Mouse (Mus musculus): ENCODE data around the gene Bpifb4. TPM values are rescaled to one million over a fixed set of nuclear protein-coding genes. Genes with fewer than 3 reads are reported as not detected.

Bpifb4 gene
- polyA plus RNA-seq, 1 experiment from 2014 or later = not detected

DNA sequence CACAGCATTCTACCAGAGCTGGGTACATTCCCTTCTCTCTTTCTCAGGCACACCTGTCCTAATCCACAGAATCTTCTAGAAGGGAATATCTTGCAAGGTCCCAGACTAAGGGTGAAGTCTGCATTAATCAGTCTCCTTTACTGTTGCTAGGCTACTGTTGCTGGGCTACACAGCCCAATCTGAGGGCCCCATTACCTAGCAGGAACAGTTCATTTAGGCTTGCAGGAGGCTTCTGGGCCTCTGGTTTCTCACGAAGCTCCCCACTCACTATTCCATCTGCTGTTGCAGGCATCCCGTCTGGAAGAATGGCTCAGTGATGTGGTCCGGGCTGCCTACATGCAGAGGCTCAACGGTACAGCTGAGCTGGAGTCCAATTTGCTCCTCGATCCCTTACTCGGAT lies 6.9 kb upstream of the Bpifb4 start:
- Histone ChIP-seq H3K9me3 (replicated peaks; ENCODE audit: control insufficient read depth, low read length) (no peaks in the 10 kb centered on the region), H3K27ac (ENCODE audit: low read length) (no peak overlapping the region), H3K4me3 (replicated peaks; ENCODE audit: low read length) (no peak overlapping the region), H3K4me2 (ENCODE audit: low read depth, low read length) (no peak overlapping the region), H3K36me3 (ENCODE audit: control insufficient read depth, insufficient read depth, low read length) (no peaks in the 10 kb centered on the region), H3K9ac (ENCODE audit: low read length) (no peak overlapping the region), H3K27me3 (ENCODE audit: control insufficient read depth, insufficient read depth, low read length) (no peaks in the 10 kb centered on the region), H3K4me1 (ENCODE audit: control insufficient read depth, insufficient read depth, low read length) (no peaks in the 10 kb centered on the region)
- 70% methylated on average over 6 of the region's 6 CpGs for whole genome bisulfite sequencing
- ATAC-seq (ENCODE audit: insufficient read depth, low FRiP score) = no peak

GRCm38 (mm10) chr2:153933311-153933710 lies 4.7 kb upstream of the Bpifb4 start:
- H3K27ac ChIP-seq (ENCODE audit: low read length) = no peak overlapping the region
- H3K4me3 ChIP-seq (replicated peaks; ENCODE audit: low read length) = no peak overlapping the region
- H3K9me3 ChIP-seq (replicated peaks; ENCODE audit: control insufficient read depth, low read length) = no peaks in the 10 kb centered on the region
- H3K4me1 ChIP-seq (ENCODE audit: control insufficient read depth, insufficient read depth, low read length) = no peaks in the 10 kb centered on the region
- no peaks in the 10 kb centered on the region for H3K27me3 ChIP-seq (ENCODE audit: control insufficient read depth, insufficient read depth, low read length)
- no peak overlapping the region for H3K9ac ChIP-seq (ENCODE audit: low read length)
- no peaks in the 10 kb centered on the region for H3K36me3 ChIP-seq (ENCODE audit: control insufficient read depth, insufficient read depth, low read length)
- no peak overlapping the region for H3K4me2 ChIP-seq (ENCODE audit: low read depth, low read length)
- ATAC-seq (ENCODE audit: insufficient read depth, low FRiP score) = no peak
- whole genome bisulfite sequencing = 79% methylated on average over 6 of the region's 6 CpGs

GRCm38 (mm10) chr2:153935348-153935747 lies 2.7 kb upstream of the Bpifb4 start:
- Histone ChIP-seq H3K27me3 (ENCODE audit: control insufficient read depth, insufficient read depth, low read length) (no peaks in the 10 kb centered on the region), H3K4me3 (replicated peaks; ENCODE audit: low read length) (no peak overlapping the region), H3K4me1 (ENCODE audit: control insufficient read depth, insufficient read depth, low read length) (no peaks in the 10 kb centered on the region), H3K9me3 (replicated peaks; ENCODE audit: control insufficient read depth, low read length) (no peaks in the 10 kb centered on the region), H3K9ac (ENCODE audit: low read length) (no peak overlapping the region), H3K36me3 (ENCODE audit: control insufficient read depth, insufficient read depth, low read length) (no peaks in the 10 kb centered on the region), H3K4me2 (ENCODE audit: low read depth, low read length) (no peak overlapping the region), H3K27ac (ENCODE audit: low read length) (no peak overlapping the region)
- ATAC-seq (ENCODE audit: insufficient read depth, low FRiP score) = no peak
- WGBS = 80% methylated on average over 6 of the region's 6 CpGs

DNA sequence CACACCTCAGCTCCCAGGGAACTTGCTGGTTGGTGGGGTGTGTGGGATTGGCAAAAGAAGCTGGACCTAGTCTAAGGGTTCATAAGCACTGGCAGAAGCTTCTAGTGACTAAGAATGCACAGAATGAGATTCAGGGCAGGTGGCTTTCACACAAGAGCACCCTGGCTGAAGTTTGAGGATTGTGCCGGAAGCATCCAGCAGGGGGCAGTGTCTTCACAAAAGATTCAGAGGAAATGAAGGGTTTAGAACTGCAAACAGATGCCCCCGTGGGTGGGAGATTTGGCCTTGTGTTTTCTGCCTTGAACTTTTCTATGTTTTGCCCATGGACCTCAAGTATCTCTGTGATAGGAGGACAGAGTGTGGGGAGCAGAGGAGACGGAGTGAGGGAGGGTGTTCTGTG lies 5.5 kb downstream of the Bpifb4 start:
- no peaks in the 10 kb centered on the region for H3K9me3 ChIP-seq (replicated peaks; ENCODE audit: control insufficient read depth, low read length)
- no peaks in the 10 kb centered on the region for H3K36me3 ChIP-seq (ENCODE audit: control insufficient read depth, insufficient read depth, low read length)
- H3K9ac ChIP-seq (ENCODE audit: low read length) = no peak overlapping the region
- no peak overlapping the region for H3K4me3 ChIP-seq (replicated peaks; ENCODE audit: low read length)
- ATAC-seq (ENCODE audit: insufficient read depth, low FRiP score) = no peak
- 33% methylated on average over 3 of the region's 3 CpGs for WGBS
- H3K27ac ChIP-seq (ENCODE audit: low read length) = no peak overlapping the region
- H3K27me3 ChIP-seq (ENCODE audit: control insufficient read depth, insufficient read depth, low read length) = no peaks in the 10 kb centered on the region
- H3K4me1 ChIP-seq (ENCODE audit: control insufficient read depth, insufficient read depth, low read length) = no peaks in the 10 kb centered on the region
- H3K4me2 ChIP-seq (ENCODE audit: low read depth, low read length) = no peak overlapping the region

- Histone ChIP-seq H3K9ac (ENCODE audit: low read length) (no peak overlapping the region), H3K27ac (ENCODE audit: low read length) (no peak overlapping the region), H3K4me1 (ENCODE audit: control insufficient read depth, insufficient read depth, low read length) (no peaks in the 10 kb centered on the region), H3K36me3 (ENCODE audit: control insufficient read depth, insufficient read depth, low read length) (no peaks in the 10 kb centered on the region), H3K4me2 (ENCODE audit: low read depth, low read length) (no peak overlapping the region), H3K4me3 (replicated peaks; ENCODE audit: low read length) (no peak overlapping the region), H3K27me3 (ENCODE audit: control insufficient read depth, insufficient read depth, low read length) (no peaks in the 10 kb centered on the region), H3K9me3 (replicated peaks; ENCODE audit: control insufficient read depth, low read length) (no peaks in the 10 kb centered on the region)
- ATAC-seq (ENCODE audit: insufficient read depth, low FRiP score) = no peak
- WGBS = 80% methylated on average over 8 of the region's 8 CpGs
Measured at GRCm38 (mm10) chr2:153944567-153944966, 6.6 kb downstream of the Bpifb4 start.

DNA sequence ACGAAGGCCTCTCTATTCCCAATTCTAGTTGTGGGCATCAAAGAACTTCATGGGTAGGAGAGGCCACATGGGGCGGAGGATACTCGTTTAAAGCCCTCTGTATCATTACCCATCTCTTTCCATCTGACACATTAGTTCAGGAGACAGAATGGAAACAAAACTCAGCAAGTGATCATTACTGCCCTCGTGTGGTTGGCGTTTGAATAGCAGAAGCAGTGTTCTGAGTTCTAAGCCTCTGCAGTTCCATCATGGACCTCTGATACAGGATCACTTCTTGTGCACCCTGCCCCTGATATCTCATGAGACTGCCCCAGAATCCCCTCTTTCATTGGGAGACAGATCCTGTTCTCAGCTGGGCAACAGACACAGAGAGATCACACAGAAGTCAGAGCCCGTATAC lies 14.9 kb downstream of the Bpifb4 start:
- no peak overlapping the region for H3K27ac ChIP-seq (ENCODE audit: low read length)
- no peaks in the 10 kb centered on the region for H3K4me1 ChIP-seq (ENCODE audit: control insufficient read depth, insufficient read depth, low read length)
- no peak overlapping the region for H3K4me3 ChIP-seq (replicated peaks; ENCODE audit: low read length)
- H3K9me3 ChIP-seq (replicated peaks; ENCODE audit: control insufficient read depth, low read length) = no peaks in the 10 kb centered on the region
- H3K9ac ChIP-seq (ENCODE audit: low read length) = no peak overlapping the region
- WGBS = 27% methylated on average over 6 of the region's 6 CpGs
- no peak for ATAC-seq (ENCODE audit: insufficient read depth, low FRiP score)
- no peaks in the 10 kb centered on the region for H3K27me3 ChIP-seq (ENCODE audit: control insufficient read depth, insufficient read depth, low read length)
- no peak overlapping the region for H3K4me2 ChIP-seq (ENCODE audit: low read depth, low read length)
- H3K36me3 ChIP-seq (ENCODE audit: control insufficient read depth, insufficient read depth, low read length) = no peaks in the 10 kb centered on the region

GRCm38 (mm10) chr2:153953836-153954235 lies 15.8 kb downstream of the Bpifb4 start:
- H3K4me2 ChIP-seq (ENCODE audit: low read depth, low read length) = peak overlapping the region; percentile 39; the same call in 1 of the 2 replicates
- peak; percentile 25; the same call in 1 of the 2 replicates for ATAC-seq (ENCODE audit: insufficient read depth, low FRiP score)
- H3K9ac ChIP-seq (ENCODE audit: low read length) = no peak overlapping the region
- WGBS = 6% methylated on average over 6 of the region's 6 CpGs
- H3K27me3 ChIP-seq (ENCODE audit: control insufficient read depth, insufficient read depth, low read length) = no peaks in the 10 kb centered on the region
- no peak overlapping the region for H3K27ac ChIP-seq (ENCODE audit: low read length)
- no peak overlapping the region for H3K4me3 ChIP-seq (replicated peaks; ENCODE audit: low read length)
- no peaks in the 10 kb centered on the region for H3K9me3 ChIP-seq (replicated peaks; ENCODE audit: control insufficient read depth, low read length)
- no peaks in the 10 kb centered on the region for H3K4me1 ChIP-seq (ENCODE audit: control insufficient read depth, insufficient read depth, low read length)
- no peaks in the 10 kb centered on the region for H3K36me3 ChIP-seq (ENCODE audit: control insufficient read depth, insufficient read depth, low read length)

GRCm38 (mm10) chr2:153962821-153963331 lies 24.9 kb downstream of the Bpifb4 start:
- ATAC-seq (ENCODE audit: insufficient read depth, low FRiP score) = no peak
- no peak overlapping the region for H3K4me3 ChIP-seq (replicated peaks; ENCODE audit: low read length)
- no peaks in the 10 kb centered on the region for H3K9me3 ChIP-seq (replicated peaks; ENCODE audit: control insufficient read depth, low read length)
- 59% methylated on average over 4 of the region's 4 CpGs for WGBS
- no peaks in the 10 kb centered on the region for H3K4me1 ChIP-seq (ENCODE audit: control insufficient read depth, insufficient read depth, low read length)
- H3K27ac ChIP-seq (ENCODE audit: low read length) = no peak overlapping the region
- no peak overlapping the region for H3K9ac ChIP-seq (ENCODE audit: low read length)
- H3K4me2 ChIP-seq (ENCODE audit: low read depth, low read length) = no peak overlapping the region
- no peaks in the 10 kb centered on the region for H3K27me3 ChIP-seq (ENCODE audit: control insufficient read depth, insufficient read depth, low read length)
- no peaks in the 10 kb centered on the region for H3K36me3 ChIP-seq (ENCODE audit: control insufficient read depth, insufficient read depth, low read length)

DNA sequence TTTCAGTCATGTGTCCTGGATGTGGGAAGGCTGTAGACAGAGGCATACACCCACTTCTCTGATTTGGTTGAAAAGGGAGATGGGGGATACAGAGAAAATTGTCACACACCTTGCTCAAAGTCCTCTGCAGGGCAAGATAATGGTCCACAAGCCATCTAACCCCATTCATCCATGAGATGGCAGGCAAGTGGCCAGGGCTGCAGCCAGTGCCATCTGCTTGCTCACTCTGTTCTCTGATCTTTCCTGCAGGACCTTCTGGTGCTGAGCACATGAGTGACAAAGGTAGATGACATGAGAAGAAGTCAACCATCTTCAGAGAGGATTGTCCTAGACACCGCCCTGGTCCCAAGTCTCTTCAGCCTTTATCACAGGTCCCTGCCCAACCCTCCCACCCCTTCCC lies 25.3 kb downstream of the Bpifb4 start:
- no peak overlapping the region for H3K4me2 ChIP-seq (ENCODE audit: low read depth, low read length)
- no peak for ATAC-seq (ENCODE audit: insufficient read depth, low FRiP score)
- no peaks in the 10 kb centered on the region for H3K27me3 ChIP-seq (ENCODE audit: control insufficient read depth, insufficient read depth, low read length)
- H3K27ac ChIP-seq (ENCODE audit: low read length) = no peak overlapping the region
- H3K9me3 ChIP-seq (replicated peaks; ENCODE audit: control insufficient read depth, low read length) = no peaks in the 10 kb centered on the region
- no peaks in the 10 kb centered on the region for H3K4me1 ChIP-seq (ENCODE audit: control insufficient read depth, insufficient read depth, low read length)
- no peak overlapping the region for H3K9ac ChIP-seq (ENCODE audit: low read length)
- H3K36me3 ChIP-seq (ENCODE audit: control insufficient read depth, insufficient read depth, low read length) = no peaks in the 10 kb centered on the region
- 87% methylated on average over 1 of the region's 1 CpGs for WGBS
- H3K4me3 ChIP-seq (replicated peaks; ENCODE audit: low read length) = no peak overlapping the region

- no peak overlapping the region for H3K4me2 ChIP-seq (ENCODE audit: low read depth, low read length)
- H3K9me3 ChIP-seq (replicated peaks; ENCODE audit: control insufficient read depth, low read length) = no peaks in the 10 kb centered on the region
- no peaks in the 10 kb centered on the region for H3K4me1 ChIP-seq (ENCODE audit: control insufficient read depth, insufficient read depth, low read length)
- no peak for ATAC-seq (ENCODE audit: insufficient read depth, low FRiP score)
- H3K27me3 ChIP-seq (ENCODE audit: control insufficient read depth, insufficient read depth, low read length) = no peaks in the 10 kb centered on the region
- no peak overlapping the region for H3K4me3 ChIP-seq (replicated peaks; ENCODE audit: low read length)
- H3K36me3 ChIP-seq (ENCODE audit: control insufficient read depth, insufficient read depth, low read length) = no peaks in the 10 kb centered on the region
- 72% methylated on average over 5 of the region's 5 CpGs for WGBS
- H3K27ac ChIP-seq (ENCODE audit: low read length) = no peak overlapping the region
- no peak overlapping the region for H3K9ac ChIP-seq (ENCODE audit: low read length)
Measured at GRCm38 (mm10) chr2:153970221-153970620, 32.2 kb downstream of the Bpifb4 start.

All from stomach, embryonic 16.5 days (tissue).